Mouse (Mus musculus) MEL-GATA-1-ER (cell line): ENCODE results near the gene Myo15b.
A peak's percentile ranks its signal among the peaks of the same experiment; 100 is the strongest.
"Not testable (repeated sequence)": the region's sequence is repeated elsewhere in the genome, so short reads cannot be mapped to it uniquely, and the experiment has no call there.

ENCODE experiments used
- DNase-seq: peaks from one replicate; pipeline ENCODE4 v3.0.0-alpha.2; 2012; ENCODE audit warnings: low read depth; ENCODE audit errors: extremely low read depth

Gene Myo15b

DNA sequence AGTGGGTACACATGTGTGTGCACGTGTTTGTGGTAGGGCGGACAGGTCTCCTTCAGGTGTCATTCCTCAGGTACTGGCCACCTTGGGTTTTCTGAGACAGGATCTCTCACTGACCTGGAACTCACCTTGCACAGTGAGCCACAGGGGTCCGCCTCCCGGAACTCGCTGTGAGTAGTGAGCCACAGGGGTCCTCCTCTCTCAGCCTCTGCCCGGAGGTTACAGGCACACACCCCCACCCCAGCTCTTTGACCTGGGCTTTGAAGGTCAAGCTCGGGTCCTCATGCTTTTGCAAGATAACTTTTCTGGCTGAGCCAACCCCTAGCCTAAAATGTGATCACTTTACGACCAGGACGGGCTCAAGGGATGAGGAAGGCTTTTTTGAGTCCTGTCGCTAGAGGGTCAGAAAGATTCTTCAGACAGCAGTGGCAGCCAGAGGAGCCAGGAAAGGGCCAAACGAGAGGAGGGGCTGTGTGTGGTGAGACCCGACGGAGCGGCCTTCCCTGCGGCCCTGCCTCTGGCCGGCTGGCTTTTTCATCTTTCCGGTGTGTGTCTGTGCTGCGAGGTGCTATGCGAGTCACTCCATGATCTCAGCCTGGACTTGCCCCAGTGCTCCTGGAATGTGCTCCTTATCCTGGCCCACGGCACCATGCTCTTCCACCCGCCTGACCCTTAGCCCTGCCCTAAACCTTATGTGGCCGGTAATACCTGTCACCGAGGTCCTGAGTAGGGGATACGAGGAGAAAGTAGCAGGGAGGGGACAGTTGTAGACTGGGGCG, 27.5 kb upstream of the Myo15b start:
- DNase-seq = no peak

DNA sequence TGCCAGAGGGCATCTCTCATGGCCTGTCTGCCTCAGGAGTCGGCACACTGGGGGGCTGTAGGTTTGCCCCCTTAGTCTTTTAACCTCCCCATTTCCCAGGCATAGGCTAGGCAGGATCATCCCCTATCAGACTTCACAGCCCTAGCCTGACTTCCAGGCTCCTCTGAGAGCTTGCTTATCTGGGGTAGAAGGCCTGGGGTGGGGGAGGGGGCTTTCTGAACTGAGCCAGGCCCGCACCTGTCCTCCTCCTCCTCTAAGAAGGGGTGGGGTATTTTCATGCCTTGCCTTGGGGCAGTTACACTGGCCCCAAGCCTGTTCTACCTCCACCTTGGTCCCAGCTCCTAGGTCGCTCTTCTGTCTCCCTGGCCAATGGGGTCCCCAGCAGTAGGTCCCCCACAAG, 26.7 kb upstream of the Myo15b start:
- no peak for DNase-seq

DNA sequence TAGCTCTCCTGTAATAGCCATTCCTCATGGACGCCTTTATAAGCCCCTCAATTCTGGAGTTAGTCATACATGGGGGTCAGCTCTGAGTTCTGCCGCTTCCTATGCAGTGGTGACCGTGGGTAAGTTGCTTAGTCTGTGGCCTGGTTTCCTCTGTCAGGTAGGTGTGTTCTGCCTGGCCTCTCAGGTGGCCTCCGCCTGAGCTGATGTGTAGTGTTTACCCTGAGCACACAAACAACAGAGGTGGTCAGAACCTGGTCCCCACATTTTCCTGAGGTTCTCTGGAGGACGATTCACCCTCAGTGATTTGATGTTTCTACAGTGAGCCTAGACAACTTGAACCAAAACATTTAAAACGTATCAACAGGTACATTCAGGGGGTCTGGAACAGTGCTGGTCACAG, 26.1 kb upstream of the Myo15b start:
- no peak for DNase-seq

DNA sequence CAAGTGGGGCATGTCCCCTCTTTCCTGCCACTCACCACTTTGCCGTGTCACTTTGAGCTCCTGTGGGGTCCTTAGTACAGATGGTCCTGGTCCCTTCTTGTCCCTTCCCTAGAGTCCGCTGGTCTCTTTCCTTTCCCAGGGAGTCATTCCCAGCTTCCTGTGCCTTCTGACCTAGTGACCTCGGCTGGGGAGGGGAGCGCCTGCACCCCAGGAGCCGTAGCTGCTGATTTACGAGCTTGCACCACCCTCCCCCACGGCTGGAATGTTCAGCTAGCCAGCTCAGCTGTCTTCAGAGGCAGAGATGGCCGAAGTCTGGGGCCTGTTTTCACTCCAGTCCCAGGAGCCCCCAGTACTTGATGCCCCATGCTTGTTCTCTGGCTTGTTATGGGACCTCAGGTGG, 25.7 kb upstream of the Myo15b start:
- no peak for DNase-seq

DNA sequence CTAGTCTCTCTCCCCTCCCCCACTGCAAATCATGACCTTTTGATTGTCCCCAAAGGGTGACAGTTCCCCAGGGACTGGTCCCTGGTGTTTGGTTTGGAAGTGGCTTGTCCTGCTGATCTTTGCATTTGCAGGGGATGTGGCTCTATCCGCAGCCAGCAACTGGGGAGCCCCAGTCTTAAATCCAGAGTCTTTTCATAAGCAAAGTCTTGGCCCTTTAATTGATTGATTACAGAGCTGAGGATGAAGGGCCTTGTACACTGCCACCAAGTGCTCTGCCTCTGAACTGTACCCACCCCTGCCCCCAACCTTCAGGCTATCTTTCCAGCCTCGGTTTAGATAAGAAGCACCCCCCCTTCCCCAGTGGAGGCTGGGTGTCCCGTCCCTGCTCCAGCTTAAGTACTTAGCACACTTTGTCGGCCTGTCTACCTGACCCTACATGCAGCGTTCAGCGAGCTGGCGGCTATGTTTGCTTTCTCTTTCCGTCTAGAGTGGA, 25.1 kb upstream of the Myo15b start:
- DNase-seq = no peak

DNA sequence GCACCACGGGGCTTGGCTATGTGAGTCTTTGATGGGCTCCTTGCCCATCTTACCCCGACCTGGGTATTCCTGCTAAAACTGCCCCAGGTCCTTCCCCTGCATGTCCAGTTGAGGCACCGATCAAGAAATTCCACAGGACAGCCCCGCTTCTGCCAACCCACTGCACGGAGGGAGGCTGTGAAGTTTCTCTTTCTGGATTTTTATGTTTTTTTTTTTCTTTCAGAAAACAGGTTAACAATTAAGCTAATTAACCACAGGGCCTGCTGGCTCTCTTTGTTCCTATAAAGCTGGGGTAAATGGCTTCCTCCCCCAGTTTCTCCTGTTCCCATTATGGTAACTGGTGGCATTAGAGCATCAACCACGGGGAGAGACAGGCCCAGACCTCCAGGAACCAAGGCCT, 24.2 kb upstream of the Myo15b start:
- DNase-seq = no peak

DNA sequence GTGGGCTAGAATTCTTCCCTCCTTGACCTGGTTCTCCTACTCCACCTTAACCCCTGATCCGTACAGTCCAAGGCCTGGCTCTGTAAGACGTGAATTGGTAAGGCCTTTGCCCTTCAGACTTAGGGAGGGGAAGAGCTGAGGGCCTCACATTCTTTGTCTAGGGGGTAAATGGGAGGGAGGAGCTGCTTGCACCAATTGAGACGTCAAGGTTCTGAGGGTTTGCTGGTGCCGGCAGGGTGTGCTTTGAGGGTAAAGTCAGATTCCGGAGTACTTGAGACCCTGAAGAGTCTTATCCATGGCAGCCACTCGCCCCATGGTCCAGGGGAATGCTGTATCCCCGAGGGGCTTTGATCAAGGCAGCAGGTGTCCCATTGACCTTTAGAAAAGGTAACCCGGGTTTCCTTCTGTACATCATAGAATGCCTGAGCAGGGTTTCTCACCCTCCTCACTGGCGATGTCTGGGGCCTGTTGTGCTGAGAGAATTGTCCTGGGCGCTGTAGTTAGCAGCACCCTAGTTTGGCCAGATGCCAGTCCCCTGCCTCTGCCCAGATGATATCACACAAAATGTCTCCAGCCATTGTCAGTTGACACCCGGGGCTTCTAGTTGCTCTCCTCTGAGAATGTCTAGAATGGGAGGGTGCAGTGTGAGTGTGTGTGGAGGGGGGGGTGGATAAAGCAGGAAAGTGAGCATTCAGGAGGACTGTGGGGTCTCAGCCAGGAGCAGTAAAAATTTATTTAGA, 21.4 kb upstream of the Myo15b start:
- no peak for DNase-seq

DNA sequence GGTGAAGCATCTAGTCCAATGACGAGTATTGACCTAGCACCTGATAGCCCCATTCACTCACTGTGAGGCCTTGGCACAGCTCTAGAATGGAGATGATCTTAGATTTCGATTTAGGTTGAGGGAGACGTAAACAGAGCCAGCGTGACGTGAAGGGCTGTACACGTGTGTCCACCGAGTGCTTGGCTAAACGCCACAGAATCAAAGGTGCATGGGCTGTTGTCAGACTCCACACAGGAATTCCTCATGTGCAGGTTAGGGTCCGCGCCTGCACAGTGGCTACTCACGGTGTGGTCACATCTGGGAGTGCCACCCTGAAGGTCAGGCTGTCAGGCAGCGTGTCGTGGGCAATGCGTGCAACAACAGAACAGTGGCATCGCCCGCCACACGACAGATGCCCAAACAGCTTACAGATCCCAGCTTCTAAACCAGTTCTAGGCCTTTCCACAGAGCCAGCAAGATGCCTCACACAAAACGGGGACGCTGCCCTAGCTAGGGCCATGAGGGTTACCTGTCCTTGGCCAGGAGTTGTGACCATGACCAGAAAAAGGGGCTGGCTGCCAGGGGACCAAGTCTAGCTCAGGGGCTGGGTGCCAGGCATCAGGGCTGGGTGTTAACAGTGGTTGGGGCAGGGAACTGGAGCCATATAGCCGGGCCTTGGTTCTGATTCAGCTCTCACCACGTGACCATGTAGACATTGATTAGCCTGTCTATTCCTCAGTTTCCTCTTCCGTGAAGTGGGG, 20.4 kb upstream of the Myo15b start:
- DNase-seq = no peak

DNA sequence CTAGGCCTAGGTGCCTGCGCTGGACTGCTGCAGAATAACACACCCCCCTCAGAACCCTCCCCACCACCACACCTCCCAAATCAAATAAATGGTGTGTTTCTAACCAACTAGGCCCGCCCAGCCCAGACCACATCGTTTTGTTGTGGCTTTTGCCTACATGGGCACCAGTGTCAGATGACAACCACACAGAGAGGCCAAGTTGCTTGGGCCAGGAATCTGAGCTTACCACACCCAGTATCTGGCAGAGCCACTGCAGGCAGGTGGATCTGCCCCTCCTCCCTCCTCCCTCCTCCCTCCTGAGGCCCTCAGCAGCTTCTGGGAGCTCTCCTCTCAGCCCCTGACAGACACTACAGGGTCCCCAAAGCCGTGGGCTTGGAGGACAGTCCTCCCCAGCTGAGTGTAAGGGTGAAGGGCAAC, 19.3 kb upstream of the Myo15b start:
- DNase-seq = no peak

DNA sequence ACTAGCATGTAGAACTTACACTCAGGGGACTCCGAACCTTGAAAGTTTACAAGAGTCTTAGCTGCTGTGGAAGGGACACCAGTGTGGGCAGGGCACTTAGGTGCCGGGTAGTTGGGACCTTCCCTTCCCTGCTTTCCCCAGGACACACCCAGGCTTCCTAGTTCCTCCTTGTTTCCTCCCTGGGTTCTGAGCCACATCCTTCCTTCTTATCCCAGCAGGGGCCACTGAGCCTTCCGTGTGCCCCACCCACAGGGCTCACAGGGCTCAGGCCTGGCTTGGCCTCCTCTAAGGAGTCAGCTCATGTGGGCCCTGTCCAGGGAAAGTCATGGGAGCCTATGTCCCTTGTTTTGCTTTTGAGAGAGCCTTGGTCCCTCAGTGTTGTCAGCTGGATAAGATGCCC, 18.5 kb upstream of the Myo15b start:
- no peak for DNase-seq

DNA sequence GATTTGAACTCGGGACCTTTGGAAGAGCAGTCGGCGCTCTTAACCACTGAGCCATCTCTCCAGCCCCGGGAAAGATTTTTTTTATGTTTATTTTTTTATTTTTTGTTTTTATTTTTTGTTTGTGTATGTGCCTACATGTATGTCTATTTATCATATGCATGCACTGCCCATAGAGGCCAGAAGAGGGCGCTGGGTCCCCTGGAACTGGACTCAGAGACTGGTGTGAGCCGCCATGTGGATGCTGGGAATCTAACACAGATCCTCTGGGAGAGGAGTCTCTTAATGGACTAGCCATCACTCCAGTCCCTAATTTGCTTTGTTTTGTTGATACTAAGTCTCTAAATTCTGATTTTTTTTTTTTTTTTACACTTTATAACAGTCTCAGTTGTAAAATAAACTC, 17.2 kb upstream of the Myo15b start:
- no peak for DNase-seq

DNA sequence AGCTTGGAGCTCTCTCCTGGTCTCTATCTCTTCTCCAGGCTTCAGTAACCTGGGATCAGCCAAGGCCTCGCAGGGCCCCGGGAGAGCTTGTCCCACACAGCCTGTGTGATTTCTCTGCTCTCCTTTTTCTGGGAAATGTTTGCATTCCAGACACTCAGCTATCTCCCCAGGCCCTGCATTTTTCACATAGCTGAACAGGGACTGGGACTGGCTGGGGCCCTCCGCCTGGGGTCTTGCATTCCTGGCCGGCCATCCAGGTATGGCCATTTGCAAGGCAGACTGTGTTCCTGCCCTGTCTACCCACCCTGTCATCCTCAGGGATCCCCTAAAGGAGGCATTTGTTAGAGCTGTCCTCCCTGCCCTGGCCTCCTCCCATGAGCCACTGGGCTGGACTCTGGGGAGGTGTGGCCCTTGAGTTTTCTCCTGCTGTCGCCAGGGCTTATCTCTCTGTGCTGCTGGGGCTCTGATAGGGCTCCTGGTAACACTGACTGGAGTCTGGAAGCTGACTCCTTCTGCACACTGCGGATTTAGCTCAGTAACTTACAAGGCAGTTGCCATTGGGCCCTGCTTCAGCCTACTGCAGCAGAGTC, 16.1 kb upstream of the Myo15b start:
- DNase-seq = peak; percentile 87

DNA sequence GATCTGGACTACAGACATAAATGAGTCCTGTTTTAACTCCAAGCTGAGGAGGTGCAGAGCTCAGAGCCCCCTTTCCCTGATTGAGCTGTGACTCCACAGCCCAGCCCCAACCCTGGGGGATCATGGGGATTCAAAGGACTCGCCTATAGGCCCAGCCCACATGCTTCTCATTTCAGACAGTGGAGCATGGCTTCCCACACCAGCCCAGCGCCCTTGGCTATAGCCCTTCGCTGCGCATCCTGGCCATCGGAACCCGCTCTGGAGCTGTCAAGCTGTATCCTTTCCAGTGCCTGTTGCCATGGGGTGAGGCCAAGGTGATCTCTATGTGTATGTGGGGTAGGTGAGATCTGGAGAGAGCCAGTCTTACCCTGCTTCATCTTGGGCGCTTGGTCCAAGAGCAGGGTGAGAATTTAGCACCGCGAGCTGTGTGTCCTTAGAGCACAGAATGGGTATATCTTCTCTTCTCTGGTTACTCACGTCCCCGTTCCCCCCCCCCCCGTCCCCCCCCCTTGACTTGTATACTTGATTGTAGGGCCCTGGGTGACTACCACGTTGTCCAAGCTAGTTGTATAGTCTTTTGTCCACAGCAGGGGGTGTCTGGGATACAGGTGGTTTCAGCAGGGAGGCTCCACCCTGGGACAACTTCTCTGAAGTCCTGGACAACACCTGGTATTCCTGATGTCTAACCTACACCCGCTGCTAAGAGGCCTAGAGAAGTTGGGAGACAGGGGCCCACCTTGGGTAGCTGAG, 14.9 kb upstream of the Myo15b start:
- DNase-seq = no peak

DNA sequence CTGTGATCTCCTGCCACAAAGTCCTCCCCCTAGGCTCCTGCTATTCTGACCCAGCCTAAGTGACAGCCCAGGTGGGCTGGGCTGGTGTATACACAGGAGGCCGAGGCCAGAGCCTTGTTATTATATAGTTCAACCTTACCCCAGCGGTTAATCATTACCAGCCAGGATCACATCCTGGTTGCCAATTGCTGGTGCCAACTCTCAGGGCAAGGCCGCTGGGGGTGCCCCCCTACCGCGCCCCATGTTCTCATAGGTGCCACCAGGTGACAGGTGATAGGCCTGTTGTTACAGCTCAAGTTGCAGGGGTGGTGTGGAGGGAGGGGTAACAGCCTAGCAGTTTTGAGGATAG, 14.3 kb upstream of the Myo15b start:
- DNase-seq = no peak

DNA sequence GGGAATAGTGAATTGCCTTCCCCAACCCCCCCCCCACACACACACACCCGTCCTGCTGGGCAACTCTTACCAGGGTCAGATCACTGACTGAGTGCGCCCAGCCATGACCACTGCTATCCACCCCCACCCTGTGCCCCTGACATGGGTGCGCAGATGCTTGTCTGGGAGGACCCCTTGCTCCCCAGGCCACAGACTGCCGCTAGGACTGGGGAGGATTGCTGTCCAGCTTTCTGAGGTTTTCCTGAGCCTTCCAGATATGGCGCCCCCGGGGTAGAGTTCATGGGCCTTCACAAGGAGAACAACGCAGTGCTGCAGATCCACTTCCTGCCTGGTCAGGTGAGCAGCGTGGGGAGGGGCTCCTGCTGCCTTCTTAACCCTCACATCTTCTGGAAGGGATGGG, 14.0 kb upstream of the Myo15b start:
- DNase-seq = no peak

DNA sequence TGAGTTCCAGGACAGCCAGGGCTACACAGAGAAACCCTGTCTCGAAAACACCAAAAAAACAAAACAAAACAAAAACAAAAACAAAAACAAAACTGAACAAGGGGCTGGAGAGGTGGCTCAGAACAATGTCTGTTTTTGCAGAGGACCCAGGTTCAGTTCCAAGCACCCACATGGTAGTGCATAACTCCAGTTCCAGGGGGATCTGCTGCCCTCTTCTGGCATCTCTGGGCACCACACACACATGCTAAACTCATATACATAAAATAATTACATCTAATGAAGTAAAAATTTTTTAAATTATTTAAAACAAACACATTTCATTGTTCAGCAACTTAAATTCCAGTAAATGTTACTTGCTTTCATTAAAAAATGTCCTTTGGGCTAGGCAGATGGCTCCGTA, 12.4 kb upstream of the Myo15b start:
- DNase-seq = no peak

DNA sequence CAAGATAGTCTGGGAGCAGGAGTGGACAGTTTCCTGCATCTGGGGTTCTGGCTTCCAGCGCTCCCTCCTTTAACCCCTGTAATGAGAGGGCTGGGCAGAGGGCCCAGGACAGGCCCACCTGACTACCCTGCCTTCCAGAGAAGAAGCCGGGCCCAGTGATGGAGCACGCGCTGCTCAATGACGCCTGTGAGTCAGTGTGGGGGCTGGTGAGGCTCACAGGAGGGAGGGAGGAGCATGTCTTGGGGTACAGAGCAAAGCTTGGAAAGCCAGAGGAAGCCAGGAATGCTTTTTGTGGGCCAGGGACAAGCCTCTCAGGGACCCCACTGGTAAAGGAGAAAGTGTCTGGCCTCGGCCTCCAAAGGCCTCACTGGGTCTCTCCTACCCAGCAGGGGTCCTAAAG, 3.5 kb upstream of the Myo15b start:
- DNase-seq = no peak

DNA sequence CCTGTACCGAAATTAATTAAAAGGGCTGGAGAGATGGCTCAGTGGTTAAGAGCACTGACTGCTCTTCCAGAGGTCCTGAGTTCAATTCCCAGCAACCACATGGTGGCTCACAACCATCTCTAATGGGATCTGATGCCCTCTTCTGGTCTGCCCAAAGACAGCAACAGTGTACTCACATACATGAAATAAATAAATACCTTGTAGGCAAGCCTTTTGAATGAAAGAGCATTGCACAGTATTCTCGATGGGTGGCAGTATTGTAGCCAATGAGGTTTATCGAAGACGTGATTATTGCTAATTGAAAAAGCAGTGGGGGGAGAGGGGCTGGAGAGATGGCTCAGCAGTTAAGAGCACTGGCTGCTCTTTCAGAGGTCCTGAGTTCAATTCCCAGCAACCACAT, 1.1 kb upstream of the Myo15b start:
- DNase-seq = not testable (repeated sequence)

DNA sequence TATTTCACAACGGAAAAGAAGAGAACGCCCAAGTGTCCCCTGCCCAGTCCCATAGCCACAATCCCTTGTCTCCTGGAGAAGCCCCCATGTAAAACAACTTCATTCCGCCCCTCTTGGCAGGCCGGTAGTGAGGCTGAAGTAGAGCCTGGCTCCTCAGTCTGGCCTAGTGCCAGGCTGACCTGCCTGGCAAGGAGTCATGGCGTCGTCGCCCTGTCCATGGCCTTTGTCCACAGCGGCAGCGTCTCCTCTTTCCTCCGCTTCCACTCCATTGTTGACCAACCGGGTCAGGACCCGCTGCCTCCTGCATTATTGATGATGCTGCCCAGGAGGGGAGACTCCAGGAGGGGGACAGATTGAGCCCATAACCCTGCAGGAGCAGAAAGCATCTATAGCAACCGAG, 270 bp upstream of the Myo15b start:
- DNase-seq = no peak

DNA sequence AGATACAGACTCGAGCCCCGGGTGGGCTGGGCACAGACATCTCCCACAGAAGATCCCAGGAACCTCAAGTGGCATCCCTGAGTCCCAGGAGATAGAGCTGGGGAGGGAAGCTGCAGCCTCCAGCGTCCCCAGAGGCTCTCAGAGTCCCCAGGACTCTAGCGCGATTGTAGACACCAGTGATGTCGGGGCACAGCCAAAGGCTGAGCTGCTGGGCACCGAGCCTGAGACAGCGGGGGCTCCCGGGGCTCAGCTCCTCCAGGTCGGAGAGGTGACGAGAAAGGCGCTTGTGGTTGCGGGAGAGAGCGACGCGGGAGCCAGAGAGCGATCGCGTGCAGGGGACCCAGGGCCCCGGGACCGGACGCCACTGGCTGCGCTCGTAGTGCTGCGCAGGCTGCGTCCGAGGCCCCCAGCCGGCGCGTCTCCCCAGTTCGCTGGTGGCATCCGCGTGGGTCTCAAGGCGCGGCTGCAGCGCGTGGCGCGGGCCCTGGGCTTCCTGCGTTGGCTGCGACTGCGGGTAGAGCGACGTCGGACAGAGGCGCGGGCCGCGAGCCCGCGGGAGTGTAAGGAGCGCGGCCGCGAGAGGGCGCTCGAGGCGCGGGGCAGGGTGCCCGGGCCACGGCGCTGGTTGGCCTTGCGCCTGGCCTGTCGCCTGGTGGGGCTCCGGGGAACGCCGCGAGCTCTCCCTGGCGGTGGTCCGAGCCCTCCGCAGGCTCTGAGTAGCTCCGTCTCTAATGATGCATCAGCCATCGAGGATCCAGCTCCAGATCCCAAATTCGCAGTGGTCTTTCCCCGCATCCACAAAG, 1.1 kb downstream of the Myo15b start:
- DNase-seq = peak; percentile 39
